Mouse (Mus musculus) kidney, postnatal 36 days (tissue): ENCODE results near the gene Phgr1.
A peak's percentile ranks its signal among the peaks of the same experiment; 100 is the strongest.

Experiments used
- DNase-seq, 2 experiments: peaks; one replicate each; pipeline ENCODE4 v3.0.0; 2021 to 2022; ENCODE audit warnings: mixed read lengths in 2 of 2

Phgr1 gene

GRCm38 (mm10) chr2:118779504-118780480 lies 7.2 kb downstream of the Phgr1 start, which contains the start of gene Disp2:
TSS of gene Disp2 (plus strand) at chr2:118779719.
- DNase-seq, result peak; percentile 95 to 98

- no peak for DNase-seq
Measured at GRCm38 (mm10) chr2:118781115-118781514, 8.5 kb downstream of the Phgr1 start.

- DNase-seq, result no peak
Measured at GRCm38 (mm10) chr2:118782303-118782702, 9.7 kb downstream of the Phgr1 start.

GRCm38 (mm10) chr2:118783093-118783492 lies 10.5 kb downstream of the Phgr1 start:
- DNase-seq, result peak; percentile 16 to 31

DNA sequence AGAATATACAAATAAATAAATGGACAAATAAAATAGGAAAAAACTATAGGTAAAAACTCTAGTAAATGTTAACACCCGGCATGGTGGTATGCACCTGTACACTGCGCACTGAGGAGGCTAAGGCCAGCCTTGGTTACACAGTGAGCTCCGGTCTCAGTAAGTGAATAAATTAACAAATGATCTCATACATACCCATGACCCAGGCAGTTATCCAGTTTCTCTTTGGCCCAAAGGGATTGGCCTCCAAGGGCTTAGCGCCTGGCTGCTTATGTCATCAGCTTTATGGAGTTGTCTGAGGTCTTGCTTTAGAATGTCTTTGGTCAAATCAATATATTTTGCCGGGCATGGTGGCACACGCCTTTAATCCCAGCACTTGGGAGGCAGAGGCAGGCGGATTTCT lies 11.1 kb downstream of the Phgr1 start:
- no peak for DNase-seq

GRCm38 (mm10) chr2:118786525-118786924 lies 14.0 kb downstream of the Phgr1 start:
- DNase-seq, result no peak

GRCm38 (mm10) chr2:118789501-118789900 lies 16.9 kb downstream of the Phgr1 start:
- no peak for DNase-seq

DNA sequence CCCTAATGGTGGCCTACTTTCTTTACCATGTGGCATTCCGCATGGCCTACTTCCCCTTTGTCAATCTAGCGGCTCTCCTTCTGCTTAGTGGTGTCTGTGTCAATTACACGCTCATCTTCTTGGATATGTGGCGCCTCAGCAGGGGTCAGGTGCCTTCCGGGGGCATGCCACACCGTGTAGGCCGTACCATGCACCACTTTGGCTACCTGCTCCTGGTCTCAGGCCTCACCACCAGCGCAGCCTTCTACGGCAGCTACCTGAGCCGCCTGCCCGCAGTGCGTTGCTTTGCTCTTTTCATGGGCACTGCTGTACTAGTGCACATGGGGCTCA lies 17.6 kb downstream of the Phgr1 start:
- no peak for DNase-seq

DNA sequence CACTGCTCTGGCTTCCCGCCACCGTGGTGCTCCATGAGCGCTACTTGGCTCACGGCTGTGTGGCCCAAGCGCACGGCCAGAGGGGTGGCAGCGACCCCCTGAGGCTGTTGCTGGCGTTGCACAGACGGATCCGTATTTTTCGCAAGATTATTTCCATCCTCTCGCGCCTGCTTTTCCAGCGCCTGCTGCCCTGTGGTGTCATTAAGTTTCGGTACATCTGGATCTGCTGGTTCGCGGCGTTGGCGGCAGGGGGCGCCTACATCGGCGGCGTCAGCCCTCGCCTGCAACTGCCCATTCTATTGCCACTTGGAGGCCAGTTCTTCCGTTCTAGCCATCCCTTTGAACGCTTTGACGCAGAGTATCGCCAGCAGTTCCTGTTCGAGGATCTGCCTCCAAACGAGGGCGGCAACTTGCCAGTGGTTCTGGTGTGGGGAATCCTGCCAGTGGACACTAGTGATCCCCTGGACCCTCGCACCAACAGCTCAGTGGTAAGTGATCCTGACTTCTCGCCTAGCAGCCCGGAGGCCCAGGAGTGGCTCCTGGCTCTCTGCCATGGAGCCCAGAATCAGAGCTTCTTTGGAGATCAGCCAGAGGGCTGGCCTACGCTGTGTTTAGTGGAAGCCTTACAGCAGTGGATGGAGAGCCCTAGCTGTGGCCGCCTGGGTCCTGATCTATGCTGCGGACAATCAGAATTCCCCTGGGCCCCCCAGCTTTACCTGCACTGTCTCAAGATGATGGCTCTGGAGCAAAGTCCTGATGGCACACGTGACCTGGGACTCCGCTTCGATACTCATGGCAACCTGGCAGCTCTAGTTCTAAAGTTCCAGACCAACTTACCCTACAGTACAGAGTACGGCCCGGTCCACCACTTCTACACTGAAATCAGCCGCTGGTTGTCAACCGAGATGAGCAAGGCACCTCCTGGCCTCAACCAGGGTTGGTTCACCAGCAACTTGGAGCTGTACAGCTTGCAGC lies 18.3 kb downstream of the Phgr1 start:
- DNase-seq, result peak; percentile 77 to 86

GRCm38 (mm10) chr2:118791591-118792258 lies 19.2 kb downstream of the Phgr1 start:
- DNase-seq, result no peak

DNA sequence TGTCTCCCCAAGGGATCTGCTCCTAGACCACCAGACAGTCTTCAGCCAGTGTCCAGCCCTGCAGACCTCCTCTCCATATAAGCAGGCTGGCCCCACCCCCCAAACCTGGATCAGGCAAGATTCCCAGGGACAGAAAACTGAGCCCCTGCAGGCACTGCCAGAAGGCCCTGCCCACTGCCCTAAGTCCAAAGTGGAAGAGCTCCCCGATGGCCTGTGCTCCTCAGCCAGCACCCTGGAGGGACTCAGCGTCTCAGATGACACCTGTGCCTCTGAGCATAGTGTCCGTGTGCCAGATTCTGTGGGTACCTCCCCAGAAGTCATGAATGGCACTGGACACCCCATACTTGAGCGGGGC lies 19.7 kb downstream of the Phgr1 start:
- DNase-seq, result no peak

DNA sequence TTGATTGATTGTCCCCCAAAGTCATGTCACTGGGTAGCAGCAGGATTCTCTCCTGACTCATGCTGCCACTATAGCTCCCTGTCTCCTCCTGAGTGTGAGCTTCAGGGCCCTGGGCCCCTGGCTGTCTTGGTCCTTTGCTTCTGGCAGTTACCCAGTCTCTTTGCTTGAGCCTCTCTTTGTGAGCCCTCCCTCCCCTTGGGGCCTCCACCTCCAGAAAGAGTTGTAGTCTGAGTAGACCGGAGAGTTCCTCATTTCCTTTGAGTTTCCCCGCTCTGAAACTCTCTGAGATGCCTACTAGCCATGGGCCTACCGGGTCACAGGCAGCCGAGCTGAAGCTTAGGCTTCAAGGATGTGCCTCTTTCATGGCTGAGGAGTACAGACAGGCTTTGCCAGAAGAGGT lies 21.1 kb downstream of the Phgr1 start:
- DNase-seq, result no peak

- DNase-seq, result no peak
Measured at GRCm38 (mm10) chr2:118802542-118803118, 30.1 kb downstream of the Phgr1 start.

DNA sequence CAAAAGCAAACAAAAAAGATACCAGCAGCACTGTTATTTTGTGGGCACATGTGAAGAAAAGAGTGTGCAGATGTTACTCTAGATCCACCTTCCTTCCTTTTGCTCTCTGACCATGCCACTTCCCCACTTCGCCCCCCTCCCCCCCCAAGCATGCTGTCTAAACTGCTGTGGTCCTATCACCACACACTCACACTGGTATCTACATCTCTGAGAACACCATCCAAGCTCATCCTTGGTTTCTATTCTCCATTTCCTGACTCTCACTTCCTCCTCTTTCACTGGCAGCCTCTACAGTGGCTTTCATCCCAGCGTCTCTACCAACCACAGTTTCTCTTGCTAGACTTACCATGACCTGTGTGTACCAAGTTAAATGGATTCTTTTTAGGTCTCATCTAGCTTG lies 31.9 kb downstream of the Phgr1 start:
- DNase-seq, result no peak

- no peak for DNase-seq
Measured at GRCm38 (mm10) chr2:118805137-118805536, 32.6 kb downstream of the Phgr1 start.

DNA sequence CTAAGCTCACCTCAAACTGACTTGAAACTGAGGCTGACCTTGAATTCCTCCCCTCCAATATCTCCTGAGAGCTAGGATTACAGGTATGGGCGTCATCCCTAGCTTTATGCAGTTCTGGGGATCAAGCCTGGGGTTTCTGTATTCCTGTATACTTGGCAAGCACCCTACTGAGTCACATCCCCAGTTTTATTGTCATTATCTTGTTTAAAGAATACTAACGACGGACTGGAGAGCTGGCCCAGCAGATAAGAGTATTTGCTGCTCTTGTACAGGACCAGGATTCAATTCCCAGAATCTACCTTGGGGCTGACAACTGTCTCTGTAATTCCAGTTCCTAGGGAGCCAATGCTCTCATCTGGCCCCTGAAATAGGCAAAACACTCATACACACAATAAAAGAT lies 33.2 kb downstream of the Phgr1 start:
- DNase-seq, result no peak

DNA sequence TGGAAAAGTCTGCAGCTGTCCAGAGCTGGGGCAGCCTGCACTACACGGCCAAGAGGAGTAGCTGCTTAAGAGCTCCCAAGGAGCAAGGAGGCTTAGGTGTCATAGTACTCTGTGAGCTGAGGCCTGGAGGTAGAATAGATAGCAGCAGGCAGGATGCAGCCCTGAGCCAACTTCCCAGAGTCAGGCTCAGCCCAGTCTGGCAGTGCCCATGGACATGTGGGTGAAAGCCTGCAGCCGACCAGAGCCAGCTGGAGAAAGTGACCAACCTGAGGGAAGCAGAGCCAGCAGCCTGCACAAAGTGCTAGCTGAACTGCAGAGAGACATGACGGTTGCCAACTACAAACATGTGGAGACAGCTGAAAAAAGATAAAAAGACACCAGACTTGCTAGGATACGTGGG lies 34.3 kb downstream of the Phgr1 start:
- DNase-seq, result peak in 1 of 2 experiments; percentile 2

DNA sequence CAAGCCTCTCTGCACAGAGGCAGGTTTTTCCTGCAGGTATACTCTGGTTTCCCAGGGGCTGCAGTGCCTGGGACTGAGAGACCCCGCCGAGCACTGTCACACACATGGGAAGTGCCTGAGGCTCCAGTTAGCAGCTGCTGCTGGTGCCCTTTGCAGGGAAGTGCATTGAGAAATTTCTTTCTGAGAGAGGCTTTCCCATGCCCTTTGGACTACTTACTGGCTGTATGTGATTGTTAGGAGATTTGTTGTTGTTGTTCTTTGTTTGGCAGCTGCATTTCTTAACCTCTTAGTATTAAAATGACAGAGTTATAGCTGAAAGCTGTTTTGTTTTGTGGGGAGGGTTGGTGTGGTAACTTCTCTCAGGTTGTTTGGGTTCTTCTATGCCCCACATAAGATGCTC lies 38.3 kb downstream of the Phgr1 start:
- no peak for DNase-seq

DNA sequence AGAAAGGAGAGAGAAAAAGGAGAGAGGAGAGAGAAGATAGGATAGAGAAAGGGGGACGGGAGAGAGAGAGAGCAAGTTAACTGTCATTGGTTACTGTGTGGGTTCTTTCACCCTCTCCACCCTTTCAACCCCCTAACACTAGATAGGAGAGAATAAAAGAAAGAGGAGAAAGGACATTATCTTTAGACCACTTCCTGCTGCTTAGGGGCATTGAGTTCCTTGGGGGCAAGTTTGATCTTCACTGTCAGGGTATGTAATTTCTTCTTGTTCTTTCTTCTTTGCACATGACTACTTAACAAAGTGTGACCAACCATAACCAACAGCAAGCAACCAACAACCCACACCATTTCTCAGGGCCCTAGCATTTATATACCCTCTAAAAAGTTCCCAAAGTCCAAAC lies 40.2 kb downstream of the Phgr1 start:
- DNase-seq, result no peak

DNA sequence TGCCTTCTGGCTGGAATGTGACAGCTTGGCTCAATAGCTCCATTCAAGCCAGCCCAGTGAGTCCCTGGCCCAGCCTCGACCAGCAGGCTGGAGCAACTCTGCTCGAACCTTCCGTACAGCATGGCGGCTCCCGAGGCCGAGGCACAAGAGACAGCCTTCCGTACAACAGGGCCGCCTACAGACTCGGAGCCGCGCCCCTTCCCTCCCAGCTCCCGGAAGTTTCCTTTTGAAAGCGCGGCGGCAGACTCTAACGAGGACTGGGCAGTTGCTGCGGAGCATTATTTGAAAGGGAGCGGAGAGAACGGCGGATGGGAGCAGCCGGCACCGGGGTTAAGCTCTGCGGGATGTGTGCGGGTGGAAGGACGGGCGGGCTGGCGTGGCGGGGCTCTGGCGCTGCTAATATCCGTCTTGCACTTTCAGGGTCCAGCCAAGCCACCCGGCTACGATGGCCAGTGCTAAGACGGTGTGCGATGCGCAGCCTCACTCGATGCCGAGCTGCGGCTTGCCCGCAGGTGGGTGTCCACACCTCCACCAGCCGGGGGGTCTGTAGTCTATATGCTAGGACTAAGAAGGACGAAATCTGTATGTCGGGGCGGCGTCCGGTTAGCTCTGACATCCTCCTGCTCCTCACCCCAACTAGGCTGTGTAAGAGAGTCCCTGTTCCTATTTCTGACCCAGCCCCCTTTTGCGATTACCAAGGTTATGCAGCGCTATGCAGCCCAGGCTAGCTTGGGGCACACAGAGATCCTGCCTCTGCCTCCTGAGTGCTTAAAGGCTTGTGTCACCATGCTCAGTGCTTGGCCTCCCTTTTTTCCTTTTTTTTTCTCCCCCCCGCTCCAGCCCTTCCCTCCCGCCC lies 41.6 kb downstream of the Phgr1 start, which contains the start of gene Knstrn:
Gene Knstrn (plus strand): TSS at position 23 of the 856 bp plus-strand sequence.
- peak; percentile 93 to 96 for DNase-seq

GRCm38 (mm10) chr2:118822800-118823199 lies 50.2 kb downstream of the Phgr1 start:
- no peak for DNase-seq
